Comparison of ENCODE assay signal across 8 mouse cellular contexts in the genomic region with DNA sequence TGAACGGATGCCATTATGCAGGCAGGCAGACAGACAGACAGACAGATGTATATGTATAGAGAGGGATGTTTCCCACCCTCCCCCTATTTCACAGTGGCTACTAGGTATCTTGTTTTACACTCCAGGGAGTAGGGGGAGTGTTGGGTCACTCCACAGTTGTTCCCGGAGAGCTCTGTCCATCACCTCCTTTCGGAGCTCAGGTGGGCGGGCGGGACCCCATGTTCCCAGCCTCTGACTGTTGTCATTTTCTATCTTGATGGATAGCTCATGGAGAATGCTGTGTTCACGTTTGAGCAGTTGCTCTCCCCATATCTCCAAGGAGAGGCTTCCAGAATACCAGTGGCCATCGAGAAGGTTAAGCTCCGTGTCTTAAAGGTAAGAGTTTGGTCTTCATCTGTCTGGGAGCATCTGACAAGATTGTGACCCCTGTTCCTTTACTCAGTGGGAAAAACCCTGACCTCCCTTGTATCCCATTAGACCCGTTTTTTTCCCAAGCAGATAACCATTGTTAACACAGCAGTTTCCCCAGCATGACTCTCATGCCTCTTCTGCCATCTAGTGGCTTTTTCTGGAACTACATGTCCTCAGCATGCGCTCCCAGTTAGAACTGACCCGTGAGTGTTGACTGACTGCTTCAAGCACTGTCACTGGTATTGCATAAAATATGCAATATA. TPM values are rescaled to one million over a fixed set of nuclear protein-coding genes. Genes with fewer than 3 reads are reported as not detected.
A peak's percentile ranks its signal among the peaks of the same experiment; 100 is the strongest.
DNase-seq lines count a peak whose midpoint lies in the region; ATAC-seq and TF ChIP-seq lines count a peak whose summit lies in the region.

No protein-coding gene starts in this region.

- no peak overlapping the region for H3K9ac ChIP-seq in forebrain, embryonic 14.5 days (ENCODE audit: low read length)
- no peak overlapping the region for H3K9ac ChIP-seq in liver, embryonic 16.5 days (ENCODE audit: low read depth, low read length)
- no peak overlapping the region for H3K9ac ChIP-seq in neural tube, embryonic 14.5 days (replicated peaks; ENCODE audit: low read depth, low read length)

- no peak overlapping the region for H3K27ac ChIP-seq in forebrain, embryonic 14.5 days (ENCODE audit: low read depth, low read length)
- no peak overlapping the region for H3K27ac ChIP-seq in liver, embryonic 16.5 days (ENCODE audit: low read length)
- H3K27ac ChIP-seq in neural tube, embryonic 14.5 days (ENCODE audit: low read depth, low read length) = no peak overlapping the region
- no peak overlapping the region for H3K27ac ChIP-seq in testis, adult 2 months (ENCODE audit: control insufficient read depth, insufficient read depth, low read depth, low read length)

- TF ChIP-seq CTCF in G1E (IDR thresholded peaks at IDR 0.05; ENCODE audit: low read depth, low read length) = peak; percentile 100
- TF ChIP-seq CTCF in testis, adult 2 months (IDR thresholded peaks at IDR 0.05; ENCODE audit: control insufficient read depth, insufficient read depth, insufficient replicate concordance, low read depth, low read length) = peak; percentile 55; the same call in 1 of the 2 replicates

- no peak overlapping the region for H3K4me3 ChIP-seq in G1E (ENCODE audit: low read depth, low read length)
- no peak overlapping the region for H3K4me3 ChIP-seq in forebrain, embryonic 14.5 days (ENCODE audit: low read depth, low read length)
- no peak overlapping the region for H3K4me3 ChIP-seq in liver, embryonic 16.5 days (ENCODE audit: low read depth, low read length)
- H3K4me3 ChIP-seq in neural tube, embryonic 14.5 days (ENCODE audit: low read depth, low read length) = no peak overlapping the region
- no peak overlapping the region for H3K4me3 ChIP-seq in testis, adult 2 months (ENCODE audit: control insufficient read depth, low read depth, low read length)

- 36% methylated on average over 11 of the region's 11 CpGs for WGBS in forebrain, embryonic 14.5 days
- 39% methylated on average over 11 of the region's 11 CpGs for WGBS in liver, embryonic 16.5 days (ENCODE audit: insufficient replicate concordance)
- 31% methylated on average over 11 of the region's 11 CpGs for WGBS in neural tube, embryonic 14.5 days

- no peak overlapping the region for H3K4me2 ChIP-seq in forebrain, embryonic 14.5 days (ENCODE audit: low read length)
- H3K4me2 ChIP-seq in liver, embryonic 16.5 days (ENCODE audit: low read depth, low read length) = no peak overlapping the region
- peak overlapping the region; percentile 17; the same call in 1 of the 2 replicates for H3K4me2 ChIP-seq in neural tube, embryonic 14.5 days (ENCODE audit: low read depth, low read length)

- peak; percentile 67 for ATAC-seq in G1E (ENCODE audit: extremely low read depth, insufficient number of reproducible peaks, low FRiP score, poor library complexity, severe bottlenecking)
- ATAC-seq in forebrain, embryonic 14.5 days = peak; percentile 89
- peak; percentile 42; the same call in 1 of the 2 replicates for ATAC-seq in liver, embryonic 16.5 days (ENCODE audit: low read depth)
- peak; percentile 79; the same call in 1 of the 2 replicates for ATAC-seq in neural tube, embryonic 14.5 days (ENCODE audit: low read depth)

- H3K27me3 ChIP-seq in G1E (ENCODE audit: insufficient read depth, low read length) = peaks cover 8% of the 10 kb centered on the region; the same call in 1 of the 2 replicates
- H3K27me3 ChIP-seq in forebrain, embryonic 14.5 days (replicated peaks; ENCODE audit: control insufficient read depth, insufficient read depth, low read length) = no peaks in the 10 kb centered on the region
- no peaks in the 10 kb centered on the region for H3K27me3 ChIP-seq in liver, embryonic 16.5 days (ENCODE audit: control insufficient read depth, insufficient read depth, low read depth, low read length)
- no peaks in the 10 kb centered on the region for H3K27me3 ChIP-seq in neural tube, embryonic 14.5 days (ENCODE audit: control insufficient read depth, insufficient read depth, low read length)
- no peaks in the 10 kb centered on the region for H3K27me3 ChIP-seq in testis, adult 2 months (ENCODE audit: control insufficient read depth, insufficient read depth, low read length)

- no peaks in the 10 kb centered on the region for H3K36me3 ChIP-seq in G1E (replicated peaks)
- no peaks in the 10 kb centered on the region for H3K36me3 ChIP-seq in forebrain, embryonic 14.5 days (ENCODE audit: control insufficient read depth, insufficient read depth, low read length)
- H3K36me3 ChIP-seq in liver, embryonic 16.5 days (ENCODE audit: control insufficient read depth, insufficient read depth) = no peaks in the 10 kb centered on the region
- no peaks in the 10 kb centered on the region for H3K36me3 ChIP-seq in neural tube, embryonic 14.5 days (ENCODE audit: control insufficient read depth, insufficient read depth, low read length)
- H3K36me3 ChIP-seq in testis, adult 2 months (ENCODE audit: control insufficient read depth, insufficient read depth, low read length) = no peaks in the 10 kb centered on the region

- H3K9me3 ChIP-seq in G1E (replicated peaks) = no peaks in the 10 kb centered on the region
- H3K9me3 ChIP-seq in forebrain, embryonic 14.5 days (replicated peaks; ENCODE audit: control insufficient read depth, low read length) = no peaks in the 10 kb centered on the region
- no peaks in the 10 kb centered on the region for H3K9me3 ChIP-seq in liver, embryonic 16.5 days (replicated peaks; ENCODE audit: control insufficient read depth, low read length)
- H3K9me3 ChIP-seq in neural tube, embryonic 14.5 days (ENCODE audit: control insufficient read depth, low read length) = no peaks in the 10 kb centered on the region

- intact Hi-C loops in heart, postnatal 10 days (cut with DNase I) = loop anchor here (1.0 to 5.0 kb wide), 2 partner anchors 142 to 214 kb away; no protein-coding TSS in a partner anchor

- no peak for TF ChIP-seq POLR2A in testis, adult 2 months (IDR thresholded peaks at IDR 0.05; ENCODE audit: control insufficient read depth, low read depth, low read length)

- peak; percentile 46 for DNase-seq in G1E (ENCODE audit: low spot score)
- peak; percentile 61 for DNase-seq in cerebellum, adult 11 months
- DNase-seq in forebrain, embryonic 14.5 days (ENCODE audit: low spot score) = peak; percentile 88
- DNase-seq in heart, postnatal 10 days = peak; percentile 92 to 96
- peak; percentile 82 to 87 for DNase-seq in kidney, postnatal 36 days

- H3K4me1 ChIP-seq in G1E (ENCODE audit: insufficient read depth, low read depth, low read length) = peaks cover 30% of the 10 kb centered on the region
- H3K4me1 ChIP-seq in forebrain, embryonic 14.5 days (ENCODE audit: control insufficient read depth, insufficient read depth, low read length) = no peaks in the 10 kb centered on the region
- peaks cover 4% of the 10 kb centered on the region; the same call in 1 of the 2 replicates for H3K4me1 ChIP-seq in liver, embryonic 16.5 days (ENCODE audit: control insufficient read depth, low read depth, low read length)
- H3K4me1 ChIP-seq in neural tube, embryonic 14.5 days (ENCODE audit: control insufficient read depth, insufficient read depth, low read length) = 0 out of 2 replicates have a peak, but pooled peaks cover 4% of the 10 kb centered on the region
- H3K4me1 ChIP-seq in testis, adult 2 months (ENCODE audit: control insufficient read depth, insufficient read depth, low read length) = peaks cover 3% of the 10 kb centered on the region

RNA-seq across cellular contexts. Expression of a gene that starts 49.3 kb away (rescaled TPM):
- 31.2 and 33.7 TPM in 2 replicates for total RNA-seq in G1E (2014; fragmentation: Nextera tagmentation)
- total RNA-seq in G1E (2017) = 60.2 and 64.0 TPM in 2 replicates
- 5.7 and 7.7 TPM in 2 replicates for polyA plus RNA-seq in G1E (2012)
- 16.3 and 22.0 TPM in 2 replicates for polyA plus RNA-seq in forebrain, embryonic 14.5 days (2014; fragmentation: Nextera tagmentation; extraction: Ambion mirVana)
- 10 to 100 TPM; 24.9 to 28.1 TPM for total RNA-seq in heart, postnatal 10 days (2021)
- 5.7 and 6.0 TPM in 2 replicates for polyA plus RNA-seq in liver, embryonic 16.5 days (2015; fragmentation: Nextera tagmentation; extraction: Ambion mirVana)
- polyA plus RNA-seq in neural tube, embryonic 14.5 days (2014; fragmentation: Nextera tagmentation; extraction: Ambion mirVana) = 24.7 and 34.0 TPM in 2 replicates
- polyA plus RNA-seq in testis, adult 2 months (2012; rRNA removed) = 3.0 and 3.6 TPM in 2 replicates
